Comparison of ENCODE assay signal across 9 mouse cellular contexts in genomic region chr3:98427260-98427599, GRCm38 (mm10). TPM values are rescaled to one million over a fixed set of nuclear protein-coding genes. Genes with fewer than 3 reads are reported as not detected.
DNase-seq lines count a peak whose midpoint lies in the region; ATAC-seq and TF ChIP-seq lines count a peak whose summit lies in the region.
"Had no signal": no experiment of that assay in that cellular context is flagged by ENCODE, and none has a peak within 500 bp of the region (broad histone marks: within the 10 kb centered on the region; RNA-seq: fewer than 3 reads in every experiment).

No protein-coding gene starts in this region.

- no peaks in the 10 kb centered on the region for H3K9me3 ChIP-seq in embryonic facial prominence, embryonic 12.5 days
- H3K9me3 ChIP-seq in hindbrain, embryonic 16.5 days (ENCODE audit: control insufficient read depth, low read length), result no peaks in the 10 kb centered on the region
- H3K9me3 ChIP-seq in midbrain, postnatal 0 days (ENCODE audit: low read length), result no peaks in the 10 kb centered on the region

- intact Hi-C loops in left cerebral cortex, adult 2 months (cut with DNase I), result loop anchor here (5.0 kb wide), 1 partner anchor 45 kb away; the partner anchor contains the start of gene Zfp697

- peak overlapping the region; percentile 99 for H3K4me2 ChIP-seq in embryonic facial prominence, embryonic 12.5 days (replicated peaks)
- H3K4me2 ChIP-seq in hindbrain, embryonic 16.5 days (ENCODE audit: low read length), result peak overlapping the region; percentile 96
- H3K4me2 ChIP-seq in midbrain, postnatal 0 days (ENCODE audit: low read depth, low read length, poor library complexity, severe bottlenecking), result peak overlapping the region; percentile 56

- peaks cover 38% of the 10 kb centered on the region for H3K27me3 ChIP-seq in embryonic facial prominence, embryonic 12.5 days
- 0 out of 2 replicates have a peak, but pooled peaks cover 3% of the 10 kb centered on the region for H3K27me3 ChIP-seq in hindbrain, embryonic 16.5 days (replicated peaks; ENCODE audit: control insufficient read depth, insufficient read depth, low read length)
- H3K27me3 ChIP-seq in midbrain, postnatal 0 days (ENCODE audit: insufficient read depth, low read length), result no peaks in the 10 kb centered on the region

- H3K27ac ChIP-seq in left cerebral cortex, adult 2 months, result peak overlapping the region; percentile 85
- H3K27ac ChIP-seq in embryonic facial prominence, embryonic 12.5 days, result no peak overlapping the region
- H3K27ac ChIP-seq in hindbrain, embryonic 16.5 days (ENCODE audit: low read depth, low read length), result peak overlapping the region; percentile 39; the same call in 1 of the 2 replicates
- H3K27ac ChIP-seq in midbrain, postnatal 0 days (ENCODE audit: low read depth, low read length), result peak overlapping the region; percentile 57

- TF ChIP-seq CTCF in left cerebral cortex, adult 2 months (IDR thresholded peaks at IDR 0.05), result no peak
- no peak for TF ChIP-seq CTCF in midbrain, postnatal 0 days (IDR thresholded peaks at IDR 0.05)

- H3K36me3 ChIP-seq in embryonic facial prominence, embryonic 12.5 days, result no peaks in the 10 kb centered on the region
- peaks cover 4% of the 10 kb centered on the region; the same call in 1 of the 2 replicates for H3K36me3 ChIP-seq in hindbrain, embryonic 16.5 days (ENCODE audit: control insufficient read depth, insufficient read depth, low read length)
- H3K36me3 ChIP-seq in midbrain, postnatal 0 days (ENCODE audit: insufficient read depth, low read length), result peaks cover 7% of the 10 kb centered on the region; the same call in 1 of the 2 replicates

- H3K4me3 ChIP-seq in left cerebral cortex, adult 2 months, result peak overlapping the region; percentile 68
- peak overlapping the region; percentile 58 for H3K4me3 ChIP-seq in embryonic facial prominence, embryonic 12.5 days
- peak overlapping the region; percentile 64 for H3K4me3 ChIP-seq in hindbrain, embryonic 16.5 days (ENCODE audit: low read length)
- peak overlapping the region; percentile 51 for H3K4me3 ChIP-seq in midbrain, postnatal 0 days (ENCODE audit: low read depth, low read length)

- 0% methylated on average over 23 of the region's 23 CpGs for WGBS in embryonic facial prominence, embryonic 12.5 days
- 7% methylated on average over 20 of the region's 23 CpGs for WGBS in hindbrain, embryonic 16.5 days
- WGBS in midbrain, postnatal 0 days, result 10% methylated on average over 23 of the region's 23 CpGs

- peak overlapping the region; percentile 53 for H3K9ac ChIP-seq in embryonic facial prominence, embryonic 12.5 days
- peak overlapping the region; percentile 71 for H3K9ac ChIP-seq in hindbrain, embryonic 16.5 days (ENCODE audit: low read depth, low read length)
- peak overlapping the region; percentile 64 for H3K9ac ChIP-seq in midbrain, postnatal 0 days (replicated peaks; ENCODE audit: low read length, poor library complexity, severe bottlenecking)

- peaks cover 14% of the 10 kb centered on the region for H3K4me1 ChIP-seq in embryonic facial prominence, embryonic 12.5 days
- peaks cover 17% of the 10 kb centered on the region for H3K4me1 ChIP-seq in hindbrain, embryonic 16.5 days (ENCODE audit: control insufficient read depth, insufficient read depth, low read depth, low read length)
- H3K4me1 ChIP-seq in midbrain, postnatal 0 days (ENCODE audit: insufficient read depth, low read length), result peaks cover 7% of the 10 kb centered on the region; the same call in 1 of the 2 replicates

- DNase-seq in left cerebral cortex, adult 2 months (ENCODE audit: extremely low spot score in 1 of 2, low spot score in 2 of 2), result no peak
- DNase-seq in left cerebral cortex, adult 8-10 months (ENCODE audit: low spot score in 2 of 2), result no peak
- no peak for DNase-seq in midbrain, postnatal 0 days (ENCODE audit: low spot score)
- DNase-seq in embryo, embryonic 10 days (ENCODE audit: low spot score), result no peak
- DNase-seq in T-cell, adult 2 months (ENCODE audit: low spot score), result no peak

- ATAC-seq in embryonic facial prominence, embryonic 12.5 days (ENCODE audit: insufficient number of reproducible peaks, insufficient read depth, low FRiP score, low TSS enrichment), result no peak; the same call in 1 of the 2 replicates
- ATAC-seq in hindbrain, embryonic 16.5 days, result no peak
- ATAC-seq in midbrain, postnatal 0 days (ENCODE audit: low FRiP score), result no peak
- ATAC-seq in erythroid progenitor cell, adult 5-6 weeks (replicated peaks; ENCODE audit: low FRiP score, poor library complexity, severe bottlenecking), result no peak

RNA-seq across cellular contexts. Expression of gene Gm4450, which starts 29.7 kb away (rescaled TPM):
- total RNA-seq in left cerebral cortex, adult 2 months (2021), result not detected
- total RNA-seq in left cerebral cortex, adult 8-10 months (2022), result not detected
- not detected in 2 replicates for polyA plus RNA-seq in embryonic facial prominence, embryonic 12.5 days (2016; fragmentation: Nextera tagmentation; extraction: Ambion mirVana)
- 0.19 TPM in 1 of 2 replicates, not detected in the other for polyA plus RNA-seq in hindbrain, embryonic 16.5 days (2015; fragmentation: Nextera tagmentation; extraction: Ambion mirVana)
- not detected in 2 replicates for total RNA-seq in midbrain, postnatal 0 days (2014; rRNA removed)
- polyA plus RNA-seq in midbrain, postnatal 0 days (2015; fragmentation: Nextera tagmentation; extraction: Ambion mirVana), result not detected in 2 replicates
- total RNA-seq in erythroid progenitor cell, adult 5-6 weeks (2015; ENCODE audit: low replicate concordance), result not detected in 2 replicates
- not detected in 2 replicates for total RNA-seq in erythroid progenitor cell, adult 5-6 weeks (2017; ENCODE audit: low replicate concordance)
- total RNA-seq: layer of hippocampus, postnatal 25 days had no signal

RNA-seq across cellular contexts. Expression of gene Zfp697, which starts 45.0 kb away (rescaled TPM):
- 10 to 100 TPM; 33.2 to 35.0 TPM for total RNA-seq in left cerebral cortex, adult 2 months (2021)
- total RNA-seq in left cerebral cortex, adult 8-10 months (2022), result 10 to 100 TPM; 26.9 to 30.8 (median 27.6) TPM
- polyA plus RNA-seq in embryonic facial prominence, embryonic 12.5 days (2016; fragmentation: Nextera tagmentation; extraction: Ambion mirVana), result 8.8 and 10.0 TPM in 2 replicates
- polyA plus RNA-seq in hindbrain, embryonic 16.5 days (2015; fragmentation: Nextera tagmentation; extraction: Ambion mirVana), result 14.4 and 15.1 TPM in 2 replicates
- total RNA-seq in midbrain, postnatal 0 days (2014; rRNA removed), result 39.5 and 45.9 TPM in 2 replicates
- 18.1 and 18.7 TPM in 2 replicates for polyA plus RNA-seq in midbrain, postnatal 0 days (2015; fragmentation: Nextera tagmentation; extraction: Ambion mirVana)
- total RNA-seq in erythroid progenitor cell, adult 5-6 weeks (2015; ENCODE audit: low replicate concordance), result not detected in 2 replicates
- total RNA-seq in erythroid progenitor cell, adult 5-6 weeks (2017; ENCODE audit: low replicate concordance), result not detected in 2 replicates

Comparison
In these comparisons a context has a peak if more than half of its experiments do, and no peak if none do; other contexts are left out.
1. RNA of gene Zfp697, which starts 45.0 kb away (total RNA-seq): 39.5 to 45.9 TPM in midbrain, postnatal 0 days, 33.2 to 35.0 TPM in left cerebral cortex, adult 2 months and 26.9 to 30.8 TPM in left cerebral cortex, adult 8-10 months; not detected in erythroid progenitor cell, adult 5-6 weeks; every median in the first group is over 10 times any median in the second.
2. Peak in every context shown above with its lines, with median percentiles within 50 percentile points of each other: H3K4me3 ChIP-seq, H3K4me2 ChIP-seq and H3K9ac ChIP-seq.